In genomic region chr15:80928811-80929355, GRCm38 (mm10) we compare ENCODE assay signal across 17 mouse cellular contexts. TPM values are rescaled to one million over a fixed set of nuclear protein-coding genes. Genes with fewer than 3 reads are reported as not detected.
DNase-seq lines count a peak whose midpoint lies in the region; ATAC-seq and TF ChIP-seq lines count a peak whose summit lies in the region.
"Had no signal": no experiment of that assay in that cellular context is flagged by ENCODE, and none has a peak within 500 bp of the region (broad histone marks: within the 10 kb centered on the region; RNA-seq: fewer than 3 reads in every experiment).

No protein-coding gene starts in this region.

- no peaks in the 10 kb centered on the region for H3K27me3 ChIP-seq in liver, embryonic 16.5 days (ENCODE audit: control insufficient read depth, insufficient read depth, low read depth, low read length)
- H3K27me3 ChIP-seq in liver, embryonic 12.5 days (replicated peaks): no peaks in the 10 kb centered on the region
- H3K27me3 ChIP-seq in forebrain, embryonic 15.5 days: no peaks in the 10 kb centered on the region
- H3K27me3 ChIP-seq: CH12.LX; lung, embryonic 15.5 days; neural tube, embryonic 15.5 days had no signal

- no peak overlapping the region for H3K27ac ChIP-seq in liver, embryonic 16.5 days (ENCODE audit: low read length)
- H3K27ac ChIP-seq in liver, embryonic 12.5 days: no peak overlapping the region
- H3K27ac ChIP-seq in ES-E14 (ENCODE audit: insufficient read depth, low read depth, low read length, poor library complexity, severe bottlenecking): no peak overlapping the region; the same call in 1 of the 2 replicates
- no peak overlapping the region for H3K27ac ChIP-seq in forebrain, embryonic 15.5 days (replicated peaks)
- H3K27ac ChIP-seq: lung, embryonic 15.5 days; neural tube, embryonic 15.5 days had no signal

- peaks cover 4% of the 10 kb centered on the region for H3K4me1 ChIP-seq in liver, embryonic 16.5 days (ENCODE audit: control insufficient read depth, low read depth, low read length)
- peaks cover 21% of the 10 kb centered on the region for H3K4me1 ChIP-seq in liver, embryonic 12.5 days
- H3K4me1 ChIP-seq in ES-E14 (ENCODE audit: control insufficient read depth in 2 of 2, insufficient read depth in 2 of 2, low read length in 2 of 2, poor library complexity in 1 of 2): peaks cover 7 to 14% of the 10 kb centered on the region in 2 experiments; a peak in 3 of 4 replicates
- H3K4me1 ChIP-seq in forebrain, embryonic 15.5 days: no peaks in the 10 kb centered on the region
- H3K4me1 ChIP-seq: lung, embryonic 15.5 days; neural tube, embryonic 15.5 days had no signal

- in situ Hi-C loops in ES-E14 (cut with MboI; ENCODE audit: low sequenced_read_pairs in 2 of 2, unreplicated experiment in 2 of 2): no loop called here

- ATAC-seq in liver, embryonic 16.5 days (ENCODE audit: low read depth): peak; percentile 24; the same call in 1 of the 2 replicates
- no peak for ATAC-seq in liver, embryonic 12.5 days
- ATAC-seq in forebrain, embryonic 15.5 days (replicated peaks): no peak
- ATAC-seq: forebrain, postnatal 0 days; inflammation-experienced regulatory T-cells, adult 6 months had no signal

- 86% methylated on average over 20 of the region's 20 CpGs for WGBS in liver, embryonic 16.5 days (ENCODE audit: insufficient replicate concordance)
- 88% methylated on average over 20 of the region's 20 CpGs for WGBS in liver, embryonic 12.5 days (ENCODE audit: insufficient replicate concordance)
- WGBS in forebrain, embryonic 15.5 days: 79% methylated on average over 20 of the region's 20 CpGs

- no peaks in the 10 kb centered on the region for H3K9me3 ChIP-seq in liver, embryonic 16.5 days (replicated peaks; ENCODE audit: control insufficient read depth, low read length)
- H3K9me3 ChIP-seq in liver, embryonic 12.5 days (replicated peaks): no peaks in the 10 kb centered on the region
- H3K9me3 ChIP-seq in ES-E14 (ENCODE audit: control insufficient read depth, insufficient read depth, low read depth, low read length): no peaks in the 10 kb centered on the region
- H3K9me3 ChIP-seq in forebrain, embryonic 15.5 days: no peaks in the 10 kb centered on the region
- H3K9me3 ChIP-seq: lung, embryonic 15.5 days; neural tube, embryonic 15.5 days had no signal

- H3K4me2 ChIP-seq in liver, embryonic 16.5 days (ENCODE audit: low read depth, low read length): no peak overlapping the region
- H3K4me2 ChIP-seq in liver, embryonic 12.5 days: no peak overlapping the region
- H3K4me2 ChIP-seq in forebrain, embryonic 15.5 days (replicated peaks): no peak overlapping the region
- H3K4me2 ChIP-seq: heart, embryonic 11.5 days; lung, embryonic 15.5 days; neural tube, embryonic 15.5 days had no signal

- DNase-seq in ES-E14 (ENCODE audit: low read depth, low spot score) (peak; percentile 45), ZHBTc4 (ENCODE audit: low read depth, low spot score) (peak; percentile 81)
- peak; percentile 21 for DNase-seq in thymus, postnatal 0 days (ENCODE audit: low spot score)
- DNase-seq in urinary bladder, adult 2 months (ENCODE audit: low spot score): no peak
- DNase-seq: adrenal gland, postnatal 14 days; cerebellum, adult 8-10 months; forebrain, postnatal 0 days; gastrocnemius, postnatal 36 days; heart, postnatal 4 days had no signal

- H3K36me3 ChIP-seq in liver, embryonic 16.5 days (ENCODE audit: control insufficient read depth, insufficient read depth): peaks cover 49% of the 10 kb centered on the region
- H3K36me3 ChIP-seq in liver, embryonic 12.5 days: peaks cover 93% of the 10 kb centered on the region
- H3K36me3 ChIP-seq in ES-E14 (ENCODE audit: control insufficient read depth, insufficient read depth, low read length, poor library complexity, severe bottlenecking): peaks cover 12% of the 10 kb centered on the region; the same call in 1 of the 2 replicates
- peaks cover 57% of the 10 kb centered on the region for H3K36me3 ChIP-seq in forebrain, embryonic 15.5 days

- H3K9ac ChIP-seq in liver, embryonic 16.5 days (ENCODE audit: low read depth, low read length): no peak overlapping the region
- no peak overlapping the region for H3K9ac ChIP-seq in liver, embryonic 12.5 days
- peak overlapping the region; percentile 45; the same call in 1 of the 2 replicates for H3K9ac ChIP-seq in ES-E14 (ENCODE audit: insufficient read depth, low read depth, low read length, poor library complexity, severe bottlenecking)
- H3K9ac ChIP-seq in forebrain, embryonic 15.5 days (replicated peaks): no peak overlapping the region
- H3K9ac ChIP-seq: forebrain, postnatal 0 days; lung, embryonic 15.5 days; neural tube, embryonic 15.5 days had no signal

- H3K4me3 ChIP-seq in liver, embryonic 16.5 days (ENCODE audit: low read depth, low read length): no peak overlapping the region
- no peak overlapping the region for H3K4me3 ChIP-seq in liver, embryonic 12.5 days
- H3K4me3 ChIP-seq in ES-E14 (ENCODE audit: insufficient read depth in 1 of 2, low read depth in 1 of 2, low read length in 2 of 2, poor library complexity in 1 of 2, severe bottlenecking in 1 of 2): peak overlapping the region; percentile 57 to 65
- H3K4me3 ChIP-seq in forebrain, embryonic 15.5 days: no peak overlapping the region
- H3K4me3 ChIP-seq: lung, embryonic 15.5 days; neural tube, embryonic 15.5 days had no signal

TF ChIP-seq in ES-E14, 5 proteins besides CTCF, POLR2A, EP300 and RAD21:
- no peak for TF ChIP-seq MAFK (IDR thresholded peaks at IDR 0.05; ENCODE audit: insufficient read depth, low read depth, low read length)
- no peak for TF ChIP-seq CHD2 (IDR thresholded peaks at IDR 0.05; ENCODE audit: low read depth, low read length)

RNA-seq across cellular contexts. Expression of gene Adsl, which starts 19.4 kb away (rescaled TPM):
- polyA plus RNA-seq in liver, embryonic 16.5 days (2015; fragmentation: Nextera tagmentation; extraction: Ambion mirVana): 55.1 and 65.0 TPM in 2 replicates
- 171 and 181 TPM in 2 replicates for polyA plus RNA-seq in liver, embryonic 12.5 days (2016; fragmentation: Nextera tagmentation; extraction: Ambion mirVana)
- 124 and 166 TPM in 2 replicates for total RNA-seq in ES-E14 (2012; rRNA removed)
- polyA plus RNA-seq in thymus, postnatal 0 days (2015; fragmentation: Nextera tagmentation; extraction: Ambion mirVana): 132 and 145 TPM in 2 replicates
- polyA plus RNA-seq in forebrain, embryonic 15.5 days (2015; fragmentation: Nextera tagmentation; extraction: Ambion mirVana): 99.2 and 100 TPM in 2 replicates
- polyA plus RNA-seq in urinary bladder, adult 2 months (2012; rRNA removed): 68.8 and 72.9 TPM in 2 replicates

RNA-seq across cellular contexts. Expression of gene Sgsm3, which starts 48.7 kb away (rescaled TPM):
- 7.9 TPM in 2 replicates for polyA plus RNA-seq in liver, embryonic 16.5 days (2015; fragmentation: Nextera tagmentation; extraction: Ambion mirVana)
- 17.6 and 18.1 TPM in 2 replicates for polyA plus RNA-seq in liver, embryonic 12.5 days (2016; fragmentation: Nextera tagmentation; extraction: Ambion mirVana)
- 51.6 and 71.9 TPM in 2 replicates for total RNA-seq in ES-E14 (2012; rRNA removed)
- polyA plus RNA-seq in thymus, postnatal 0 days (2015; fragmentation: Nextera tagmentation; extraction: Ambion mirVana): 9.5 and 11.0 TPM in 2 replicates
- 56.3 and 56.6 TPM in 2 replicates for polyA plus RNA-seq in forebrain, embryonic 15.5 days (2015; fragmentation: Nextera tagmentation; extraction: Ambion mirVana)
- 44.7 and 47.8 TPM in 2 replicates for polyA plus RNA-seq in urinary bladder, adult 2 months (2012; rRNA removed)

Comparison
In these comparisons a context has a peak if more than half of its experiments do, and no peak if none do; other contexts are left out.
1. H3K4me3 ChIP-seq: peak in ES-E14 (2 of 2); none in liver, embryonic 16.5 days (single experiment), liver, embryonic 12.5 days (single experiment) and forebrain, embryonic 15.5 days (single experiment).